Mouse (Mus musculus) midbrain, embryonic 12.5 days (tissue): ENCODE measurements at regions not wholly inside any gene's neighbourhood (a gene's known extent, or its start where the extent isn't known, plus 50 kb on each side); places are given as distances from the start of the nearest gene placed in this dataset.
A peak's percentile ranks its signal among the peaks of the same experiment; 100 is the strongest.
"Not testable (repeated sequence)": the region's sequence is repeated elsewhere in the genome, so short reads cannot be mapped to it uniquely, and the experiment has no call there.

Experiments
- ATAC-seq: fragments of 200-750 bp; cut with Nextera tagmentation; 2 replicates; pipeline ENCODE4 v1.8.0; 2017; ENCODE audit warnings: low read depth, moderate TSS enrichment, moderate library complexity; ENCODE audit not compliant: low FRiP score
- H3K27ac ChIP-seq: fragments of 300-500 bp; sonication (generic); replicated peaks from 2 replicates; pipeline ENCODE4 v1.5.1; 2016; ENCODE audit warnings: mild to moderate bottlenecking
- H3K27me3 ChIP-seq: fragments of 300-500 bp; sonication (generic); 2 replicates; pipeline ENCODE4 v1.6.1; 2016; ENCODE audit warnings: mild to moderate bottlenecking
- H3K36me3 ChIP-seq: fragments of 300-500 bp; sonication (generic); 2 replicates; pipeline ENCODE4 v1.6.1; 2016
- H3K4me1 ChIP-seq: fragments of 300-500 bp; sonication (generic); 2 replicates; pipeline ENCODE4 v1.6.1; 2016
- H3K4me2 ChIP-seq: fragments of 300-500 bp; sonication (generic); replicated peaks from 2 replicates; pipeline ENCODE4 v1.6.1; 2016; ENCODE audit warnings: mild to moderate bottlenecking, moderate library complexity
- H3K4me3 ChIP-seq: fragments of 300-500 bp; sonication (generic); 2 replicates; pipeline ENCODE4 v1.5.1; 2016; ENCODE audit warnings: mild to moderate bottlenecking
- H3K9ac ChIP-seq: fragments of 300-500 bp; sonication (generic); replicated peaks from 2 replicates; pipeline ENCODE4 v1.6.1; 2016; ENCODE audit warnings: mild to moderate bottlenecking, moderate library complexity
- H3K9me3 ChIP-seq: fragments of 300-500 bp; sonication (generic); 2 replicates; pipeline ENCODE4 v1.6.1; 2016; ENCODE audit warnings: mild to moderate bottlenecking
- WGBS: fragments of 180-500 bp; shearing (Covaris S2); methylation state at CpG from one replicate; pipeline ENCODE4 v1.1.7; 2016; 5-methylcytosine and 5-hydroxymethylcytosine counted together

GRCm38 (mm10) chr10:70842176-70842838 lies 186.5 kb upstream of the Phyhipl start:
- H3K36me3 ChIP-seq: no peaks in the 10 kb centered on the region
- H3K4me2 ChIP-seq: no peak overlapping the region
- H3K27me3 ChIP-seq: no peaks in the 10 kb centered on the region
- no peaks in the 10 kb centered on the region for H3K4me1 ChIP-seq
- WGBS: 81% methylated on average over 4 of the region's 4 CpGs
- ATAC-seq: no peak
- no peaks in the 10 kb centered on the region for H3K9me3 ChIP-seq
- no peak overlapping the region for H3K27ac ChIP-seq
- no peak overlapping the region for H3K4me3 ChIP-seq
- H3K9ac ChIP-seq: no peak overlapping the region

GRCm38 (mm10) chr10:70841179-70841578 lies 185.4 kb upstream of the Phyhipl start:
- H3K27ac ChIP-seq, H3K4me1 ChIP-seq, H3K4me2 ChIP-seq, H3K9me3 ChIP-seq, H3K36me3 ChIP-seq, H3K27me3 ChIP-seq, H3K9ac ChIP-seq, ATAC-seq, H3K4me3 ChIP-seq: not testable (repeated sequence)
- WGBS: 91% methylated on average over 2 of the region's 2 CpGs

GRCm38 (mm10) chr10:70838147-70838546 lies 182.4 kb upstream of the Phyhipl start:
- Histone ChIP-seq H3K9me3 (0 out of 2 replicates have a peak, but pooled peaks cover 3% of the 10 kb centered on the region), H3K27me3 (no peaks in the 10 kb centered on the region), H3K4me2 (no peak overlapping the region), H3K4me3 (no peak overlapping the region), H3K9ac (no peak overlapping the region), H3K27ac (no peak overlapping the region), H3K4me1 (no peaks in the 10 kb centered on the region), H3K36me3 (no peaks in the 10 kb centered on the region)
- no peak for ATAC-seq
- 85% methylated on average over 4 of the region's 4 CpGs for WGBS

GRCm38 (mm10) chr10:70837326-70837725 lies 181.6 kb upstream of the Phyhipl start:
- no peak overlapping the region for H3K27ac ChIP-seq

GRCm38 (mm10) chr10:70832616-70833015 lies 176.9 kb upstream of the Phyhipl start:
- WGBS: 40% methylated on average over 4 of the region's 4 CpGs
- no peaks in the 10 kb centered on the region for H3K36me3 ChIP-seq

More at GRCm38 (mm10) chr10:70837326-70837725, 181.6 kb upstream of the Phyhipl start:
- H3K9ac ChIP-seq: no peak overlapping the region
- 0 out of 2 replicates have a peak, but pooled peaks cover 3% of the 10 kb centered on the region for H3K9me3 ChIP-seq
- H3K4me3 ChIP-seq: no peak overlapping the region
- no peak for ATAC-seq
- H3K4me1 ChIP-seq: no peaks in the 10 kb centered on the region
- H3K27me3 ChIP-seq: no peaks in the 10 kb centered on the region
- H3K36me3 ChIP-seq: no peaks in the 10 kb centered on the region
- no peak overlapping the region for H3K4me2 ChIP-seq
- WGBS: 82% methylated on average over 6 of the region's 6 CpGs

GRCm38 (mm10) chr10:70828217-70828616 lies 172.5 kb upstream of the Phyhipl start:
- no peak overlapping the region for H3K27ac ChIP-seq
- peak; percentile 78 for ATAC-seq
- H3K4me2 ChIP-seq: no peak overlapping the region
- H3K36me3 ChIP-seq: no peaks in the 10 kb centered on the region
- 8% methylated on average over 4 of the region's 4 CpGs for WGBS
- no peaks in the 10 kb centered on the region for H3K9me3 ChIP-seq
- H3K9ac ChIP-seq: no peak overlapping the region
- H3K4me1 ChIP-seq: peaks cover 4% of the 10 kb centered on the region; the same call in 1 of the 2 replicates
- peaks cover 8% of the 10 kb centered on the region for H3K27me3 ChIP-seq
- no peak overlapping the region for H3K4me3 ChIP-seq

More at GRCm38 (mm10) chr10:70832616-70833015, 176.9 kb upstream of the Phyhipl start:
- Histone ChIP-seq H3K9ac (no peak overlapping the region), H3K9me3 (0 out of 2 replicates have a peak, but pooled peaks cover 3% of the 10 kb centered on the region), H3K27ac (no peak overlapping the region), H3K4me3 (no peak overlapping the region), H3K4me1 (peaks cover 4% of the 10 kb centered on the region; the same call in 1 of the 2 replicates), H3K27me3 (no peaks in the 10 kb centered on the region), H3K4me2 (no peak overlapping the region)
- no peak for ATAC-seq

GRCm38 (mm10) chr10:70827522-70827921 lies 171.8 kb upstream of the Phyhipl start:
- H3K4me3 ChIP-seq, H3K27me3 ChIP-seq, H3K9ac ChIP-seq, H3K4me1 ChIP-seq, H3K27ac ChIP-seq, H3K4me2 ChIP-seq, H3K36me3 ChIP-seq, H3K9me3 ChIP-seq, ATAC-seq: not testable (repeated sequence)
- 99% methylated on average over 2 of the region's 2 CpGs for WGBS

- H3K27me3 ChIP-seq: peaks cover 8% of the 10 kb centered on the region
Observed at GRCm38 (mm10) chr10:70826706-70827105, 170.9 kb upstream of the Phyhipl start.

GRCm38 (mm10) chr10:70825451-70825850 lies 169.7 kb upstream of the Phyhipl start:
- 76% methylated on average over 4 of the region's 4 CpGs for WGBS
- H3K9me3 ChIP-seq: no peaks in the 10 kb centered on the region
- H3K4me3 ChIP-seq: no peak overlapping the region
- no peaks in the 10 kb centered on the region for H3K36me3 ChIP-seq
- no peak overlapping the region for H3K4me2 ChIP-seq
- ATAC-seq: no peak
- peaks cover 8% of the 10 kb centered on the region for H3K27me3 ChIP-seq
- H3K4me1 ChIP-seq: peaks cover 4% of the 10 kb centered on the region; the same call in 1 of the 2 replicates
- H3K9ac ChIP-seq: no peak overlapping the region
- no peak overlapping the region for H3K27ac ChIP-seq

More at GRCm38 (mm10) chr10:70826706-70827105, 170.9 kb upstream of the Phyhipl start:
- no peak for ATAC-seq
- Histone ChIP-seq H3K36me3 (no peaks in the 10 kb centered on the region), H3K9ac (no peak overlapping the region), H3K27ac (no peak overlapping the region), H3K4me2 (no peak overlapping the region), H3K4me1 (peaks cover 4% of the 10 kb centered on the region; the same call in 1 of the 2 replicates), H3K4me3 (no peak overlapping the region), H3K9me3 (no peaks in the 10 kb centered on the region)
- 71% methylated on average over 7 of the region's 7 CpGs for WGBS

GRCm38 (mm10) chr10:70824461-70824860 lies 168.7 kb upstream of the Phyhipl start:
- Histone ChIP-seq H3K9me3 (no peaks in the 10 kb centered on the region), H3K4me1 (peaks cover 4% of the 10 kb centered on the region; the same call in 1 of the 2 replicates), H3K4me3 (no peak overlapping the region), H3K4me2 (no peak overlapping the region), H3K27ac (no peak overlapping the region), H3K36me3 (no peaks in the 10 kb centered on the region), H3K27me3 (peaks cover 8% of the 10 kb centered on the region), H3K9ac (no peak overlapping the region)
- ATAC-seq: no peak
- WGBS: 92% methylated on average over 5 of the region's 5 CpGs

- ATAC-seq: no peak
- H3K27ac ChIP-seq: no peak overlapping the region
- H3K9ac ChIP-seq: no peak overlapping the region
- 83% methylated on average over 2 of the region's 2 CpGs for WGBS
- H3K4me3 ChIP-seq: no peak overlapping the region
- H3K4me2 ChIP-seq: no peak overlapping the region
- H3K4me1 ChIP-seq: no peaks in the 10 kb centered on the region
- no peaks in the 10 kb centered on the region for H3K36me3 ChIP-seq
- no peaks in the 10 kb centered on the region; the same call in 1 of the 2 replicates for H3K27me3 ChIP-seq
- H3K9me3 ChIP-seq: no peaks in the 10 kb centered on the region
Observed at GRCm38 (mm10) chr10:70819951-70820350, 164.2 kb upstream of the Phyhipl start.

GRCm38 (mm10) chr10:70814354-70815131 lies 158.8 kb upstream of the Phyhipl start:
- 70% methylated on average over 15 of the region's 15 CpGs for WGBS
- no peaks in the 10 kb centered on the region for H3K27me3 ChIP-seq
- no peaks in the 10 kb centered on the region for H3K4me1 ChIP-seq
- no peak overlapping the region for H3K27ac ChIP-seq
- H3K36me3 ChIP-seq: no peaks in the 10 kb centered on the region
- no peak for ATAC-seq
- H3K9me3 ChIP-seq: no peaks in the 10 kb centered on the region
- H3K9ac ChIP-seq: no peak overlapping the region
- H3K4me2 ChIP-seq: no peak overlapping the region
- no peak overlapping the region for H3K4me3 ChIP-seq
